Mouse (Mus musculus): ENCODE measurements around the gene Spem2. TPM values are rescaled to one million over a fixed set of nuclear protein-coding genes. Genes with fewer than 3 reads are reported as not detected.

Spem2 gene
- total RNA-seq, 2 experiments from 2014 or later, result not detected

DNA sequence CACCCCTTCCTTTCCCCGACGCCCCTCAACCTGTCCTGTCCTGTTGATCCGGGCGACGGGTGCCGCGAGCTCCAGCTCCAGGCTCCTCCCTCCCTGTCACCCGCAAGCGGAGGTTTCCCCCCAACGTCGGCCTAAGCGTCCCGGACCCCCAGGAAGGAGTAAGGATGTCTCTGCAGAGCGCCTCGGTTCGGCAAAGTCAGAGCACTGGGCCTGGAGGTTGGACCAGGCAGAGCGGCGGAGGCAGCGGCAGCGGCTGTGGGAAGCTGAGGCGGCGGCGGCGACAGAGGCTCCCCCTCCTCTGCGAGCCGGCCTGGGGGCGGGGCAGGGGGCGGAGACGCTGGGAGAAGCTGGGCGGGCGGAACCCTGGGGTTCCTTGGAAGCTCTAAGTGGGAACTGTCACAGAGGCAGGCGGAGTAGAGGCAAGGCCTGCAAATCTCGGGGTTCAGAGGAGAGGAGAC, 15.6 kb downstream of the Spem2 start:
- peak; percentile 85 for DNase-seq (ENCODE audit: low spot score)
- intact Hi-C loops (cut with DNase I), result loop anchor here (2.0 kb wide), 2 partner anchors 36 to 74 kb away; no protein-coding TSS in a partner anchor

GRCm38 (mm10) chr11:69801379-69801977, 16.8 kb downstream of the Spem2 start, which contains the start of gene Fgf11:
Fgf11 (minus strand) TSS chr11:69801857.
- intact Hi-C loops (cut with DNase I), result no loop called here
- DNase-seq (ENCODE audit: low spot score), result no peak

DNA sequence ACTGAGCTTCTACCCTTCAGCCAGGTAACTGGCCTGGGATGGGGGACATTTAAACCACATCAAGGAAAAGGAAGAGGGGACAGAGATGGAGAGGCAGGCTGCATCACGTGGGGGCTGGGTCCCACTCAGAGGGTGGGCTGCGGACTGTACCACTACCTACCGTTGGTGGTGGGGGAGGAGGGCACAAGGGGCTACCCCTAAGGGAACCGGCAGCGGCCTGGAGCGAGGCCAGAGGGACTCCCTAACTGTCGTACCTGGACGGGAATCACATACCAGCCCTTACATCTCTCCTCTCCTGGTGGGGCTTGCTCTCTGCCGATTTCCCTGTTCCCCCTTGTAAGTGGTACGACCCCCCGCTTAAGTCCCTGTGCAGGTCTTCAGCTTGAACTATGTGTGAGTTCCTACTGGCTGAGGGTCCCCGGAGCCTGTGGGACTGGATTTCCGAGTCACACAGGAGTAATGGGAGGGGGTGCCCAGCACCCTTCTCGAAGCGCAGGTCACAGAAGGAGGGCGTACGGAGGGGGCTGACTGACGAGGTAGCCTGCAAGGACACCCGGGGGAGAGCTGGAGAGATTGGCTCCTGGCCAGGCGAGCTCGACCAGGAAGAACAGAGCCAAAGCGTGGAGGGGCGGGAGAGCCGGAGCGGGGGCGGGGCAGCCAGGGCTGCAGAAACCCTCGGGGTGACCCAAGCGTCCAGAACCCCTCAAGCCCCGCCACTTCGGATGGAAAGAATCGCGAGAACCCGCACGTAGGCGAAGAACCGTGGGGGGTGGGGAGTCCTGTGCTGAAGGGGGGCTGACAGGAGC, 17.7 kb downstream of the Spem2 start:
- intact Hi-C loops (cut with DNase I), result no loop called here

DNA sequence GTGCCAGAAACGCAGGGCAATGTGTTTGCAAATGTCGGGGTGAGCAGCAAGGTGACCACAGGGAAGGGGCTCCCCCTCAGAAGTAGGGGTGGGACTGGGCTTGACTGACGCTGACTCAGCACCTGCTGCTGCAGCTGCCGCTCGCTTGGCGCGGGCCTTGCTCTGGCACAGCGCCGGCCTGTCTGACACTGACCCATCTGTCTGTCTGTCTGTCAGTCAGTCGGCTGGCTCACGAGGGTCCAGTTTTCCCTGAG, 18.2 kb downstream of the Spem2 start:
- no peak for DNase-seq (ENCODE audit: low spot score)
- intact Hi-C loops (cut with DNase I), result no loop called here

More for the DNA sequence above, 17.7 kb downstream of the Spem2 start:
- DNase-seq (ENCODE audit: low spot score), result no peak

DNA sequence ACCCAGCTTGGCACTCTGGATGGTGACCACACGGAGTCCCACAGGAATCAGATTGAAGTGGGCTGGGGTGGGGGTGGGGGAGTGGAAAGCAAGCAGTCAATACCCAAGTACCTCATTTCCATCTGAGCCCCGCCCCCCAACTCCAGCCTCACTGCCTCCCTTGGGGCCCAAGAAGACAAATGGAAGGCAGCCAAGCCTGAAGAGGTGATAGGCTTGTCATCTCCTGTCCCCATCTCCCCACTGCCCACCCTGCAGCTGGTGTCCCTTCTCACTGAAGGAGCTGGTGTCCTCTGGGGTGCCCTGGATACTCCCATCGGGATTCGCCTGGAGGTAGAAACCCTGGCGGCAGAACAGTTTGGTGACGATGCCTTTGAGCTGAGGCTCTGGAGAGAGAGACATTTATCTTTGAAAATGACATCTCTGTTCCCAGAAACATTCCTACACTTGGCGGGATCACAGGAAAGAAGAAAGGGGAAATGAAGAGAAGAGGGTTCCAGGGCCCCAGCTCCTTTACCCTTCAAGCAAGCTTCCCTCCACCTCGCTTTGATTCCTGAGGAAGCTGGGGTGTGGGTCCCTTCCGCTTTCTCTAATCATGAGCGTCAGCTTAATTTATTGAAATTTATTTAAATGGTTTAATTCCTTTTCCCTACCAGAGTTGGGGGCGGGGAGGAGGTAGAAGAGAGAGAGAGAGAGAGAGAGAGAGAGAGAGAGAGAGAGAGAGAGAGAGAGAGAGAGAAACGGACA, 18.7 kb downstream of the Spem2 start:
- no peak for DNase-seq (ENCODE audit: low spot score)
- intact Hi-C loops (cut with DNase I), result loop anchor here (2.0 to 5.0 kb wide), 2 partner anchors 37 to 102 kb away; partner anchors contain the start of genes Nlgn2, Tnfsf12 and Tnfsfm13

GRCm38 (mm10) chr11:69797924-69798323, 20.3 kb downstream of the Spem2 start:
- DNase-seq (ENCODE audit: low spot score), result no peak
- intact Hi-C loops (cut with DNase I), result loop anchor here (2.0 to 5.0 kb wide), 2 partner anchors 39 to 101 kb away; partner anchors contain the start of genes Nlgn2, Tnfsf12 and Tnfsfm13

GRCm38 (mm10) chr11:69795983-69796435, 22.3 kb downstream of the Spem2 start:
- DNase-seq (ENCODE audit: low spot score), result no peak
- intact Hi-C loops (cut with DNase I), result loop anchor here (5.0 kb wide), 1 partner anchor 99 kb away; the partner anchor contains the start of genes Tnfsf12 and Tnfsfm13

- intact Hi-C loops (cut with DNase I), result loop anchor here (5.0 kb wide), 1 partner anchor 98 kb away; the partner anchor contains the start of genes Tnfsf12 and Tnfsfm13
- peak; percentile 94 for DNase-seq (ENCODE audit: low spot score)
Measured at GRCm38 (mm10) chr11:69795168-69795982, 22.9 kb downstream of the Spem2 start, which contains the start of gene Chrnb1. Chrnb1 (minus strand) TSS chr11:69795943.

GRCm38 (mm10) chr11:69793429-69793828, 24.8 kb downstream of the Spem2 start:
- intact Hi-C loops (cut with DNase I), result no loop called here
- DNase-seq (ENCODE audit: low spot score), result no peak

GRCm38 (mm10) chr11:69791420-69791819, 26.8 kb downstream of the Spem2 start:
- intact Hi-C loops (cut with DNase I), result no loop called here
- DNase-seq (ENCODE audit: low spot score), result no peak

GRCm38 (mm10) chr11:69789431-69789830, 28.8 kb downstream of the Spem2 start:
- no peak for DNase-seq (ENCODE audit: low spot score)
- intact Hi-C loops (cut with DNase I), result no loop called here

GRCm38 (mm10) chr11:69787306-69787705, 31.0 kb downstream of the Spem2 start:
- intact Hi-C loops (cut with DNase I), result no loop called here
- DNase-seq (ENCODE audit: low spot score), result no peak

DNA sequence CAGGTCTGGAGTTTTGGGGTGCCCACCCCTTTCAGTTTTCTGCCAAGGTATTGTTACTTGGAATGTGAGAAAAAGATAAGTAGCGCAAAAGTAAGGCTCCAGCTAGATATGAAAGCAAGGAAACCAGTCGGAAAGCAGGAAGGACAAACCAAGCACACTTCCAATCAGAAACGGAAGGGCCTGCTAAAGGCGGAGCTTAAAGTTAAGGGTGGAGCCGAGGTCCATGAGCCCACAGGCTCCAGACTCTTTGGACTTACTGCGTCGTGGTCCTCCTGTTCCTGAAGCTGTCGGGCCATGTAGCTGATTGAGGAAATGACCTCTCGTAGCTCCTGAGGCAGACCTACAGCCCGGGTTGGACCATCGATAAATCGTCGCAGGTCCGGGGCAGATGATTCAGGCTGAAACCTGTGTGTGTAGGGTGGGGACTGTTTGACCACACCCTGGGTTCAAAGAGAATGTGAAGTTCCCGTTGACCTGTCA, 33.4 kb downstream of the Spem2 start:
- peak; percentile 54 for DNase-seq (ENCODE audit: low spot score)
- intact Hi-C loops (cut with DNase I), result no loop called here

- intact Hi-C loops (cut with DNase I), result no loop called here
- no peak for DNase-seq (ENCODE audit: low spot score)
Measured at GRCm38 (mm10) chr11:69781828-69782227, 36.4 kb downstream of the Spem2 start.

GRCm38 (mm10) chr11:69778985-69779384, 39.3 kb downstream of the Spem2 start:
- intact Hi-C loops (cut with DNase I), result no loop called here
- no peak for DNase-seq (ENCODE audit: low spot score)

- intact Hi-C loops (cut with DNase I), result no loop called here
- no peak for DNase-seq (ENCODE audit: low spot score)
Measured at GRCm38 (mm10) chr11:69778258-69778982, 39.8 kb downstream of the Spem2 start.

DNA sequence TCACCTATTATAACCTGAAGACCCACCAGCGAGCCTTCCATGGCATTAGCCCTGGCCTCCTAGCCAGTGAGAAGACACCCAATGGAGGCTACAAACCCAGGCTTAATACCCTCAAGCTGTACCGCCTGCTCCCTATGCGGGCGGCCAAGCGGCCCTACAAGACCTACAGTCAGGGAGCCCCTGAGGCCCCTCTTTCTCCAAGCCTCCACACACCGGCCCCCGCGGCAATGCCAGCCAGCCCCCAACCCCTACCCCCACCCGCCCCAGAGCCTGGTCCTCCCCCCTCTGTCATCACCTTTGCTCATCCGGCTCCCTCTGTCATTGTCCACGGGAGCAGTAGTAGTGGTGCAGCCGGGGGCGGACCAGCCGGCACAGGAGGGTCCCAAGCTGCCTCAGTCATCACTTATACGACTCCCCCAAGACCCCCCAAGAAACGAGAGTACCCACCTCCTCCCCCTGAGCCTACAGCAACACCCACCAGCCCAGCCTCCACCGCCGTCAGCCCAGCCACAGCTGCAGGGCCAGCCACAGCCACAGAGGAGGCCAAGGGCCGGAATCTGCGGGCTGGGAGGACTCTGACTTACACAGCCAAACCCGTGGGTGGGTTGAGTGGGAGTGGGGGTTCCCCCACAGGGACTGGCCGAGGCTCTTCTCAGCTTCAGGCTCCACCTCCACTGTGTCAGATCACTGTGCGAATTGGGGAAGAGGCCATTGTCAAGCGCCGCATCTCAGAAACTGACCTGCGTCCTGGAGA, 40.6 kb downstream of the Spem2 start:
- intact Hi-C loops (cut with DNase I), result no loop called here

GRCm38 (mm10) chr11:69776488-69776887, 41.8 kb downstream of the Spem2 start:
- DNase-seq (ENCODE audit: low spot score), result no peak
- intact Hi-C loops (cut with DNase I), result no loop called here

More for the DNA sequence above, 40.6 kb downstream of the Spem2 start:
- no peak for DNase-seq (ENCODE audit: low spot score)

Data from heart, postnatal 25 days (tissue).